Mouse (Mus musculus) megakaryocyte-erythroid progenitor cell, adult 5-6 weeks (primary cell): Measurements from ENCODE around the gene Trub2. TPM values are rescaled to one million over a fixed set of nuclear protein-coding genes. Genes with fewer than 3 reads are reported as not detected.

Experiments used
- ATAC-seq: replicated peaks from 2 replicates; pipeline ENCODE4 v1.8.0; 2016; ENCODE audit warnings: mild to moderate bottlenecking, inconsistent platforms; ENCODE audit not compliant: severe bottlenecking, poor library complexity, low FRiP score, low TSS enrichment
- total RNA-seq, 2 experiments: library from RNA; stranded (forward) in 1 of 2; stranded (reverse) in 1 of 2; fragments of 200-1000, 215-1000 nt in 1 of 2; fragments of >200 nt in 1 of 2; fragmentation: Nextera tagmentation in 1 of 2; gene quantifications; 2 replicates each; pipeline ENCODE4 v1.2.3; 2014 to 2017

The Trub2 gene
- total RNA-seq, 2 experiments from 2014 or later = 44.9 to 65.2 TPM

DNA sequence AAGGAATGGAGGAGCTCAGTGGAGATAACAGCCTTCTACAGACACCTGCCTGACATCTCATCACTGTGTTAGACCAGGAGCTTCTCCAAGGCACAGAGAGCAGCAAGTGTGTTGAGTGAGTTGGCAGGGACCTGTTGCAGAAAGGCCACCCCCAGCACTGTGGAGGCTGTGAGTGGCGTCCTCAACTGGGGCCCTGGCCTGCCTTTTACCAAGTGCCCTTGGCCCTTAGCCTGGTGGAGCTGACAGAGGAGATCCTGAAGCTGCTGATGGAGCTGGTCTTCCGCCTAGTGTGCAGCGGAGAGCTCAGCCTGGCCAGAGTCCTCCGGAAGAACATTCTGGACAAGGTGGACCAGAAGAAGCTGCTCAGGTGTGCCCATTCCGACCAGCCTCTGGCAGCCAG lies 55.0 kb downstream of the Trub2 start:
- no peak for ATAC-seq

DNA sequence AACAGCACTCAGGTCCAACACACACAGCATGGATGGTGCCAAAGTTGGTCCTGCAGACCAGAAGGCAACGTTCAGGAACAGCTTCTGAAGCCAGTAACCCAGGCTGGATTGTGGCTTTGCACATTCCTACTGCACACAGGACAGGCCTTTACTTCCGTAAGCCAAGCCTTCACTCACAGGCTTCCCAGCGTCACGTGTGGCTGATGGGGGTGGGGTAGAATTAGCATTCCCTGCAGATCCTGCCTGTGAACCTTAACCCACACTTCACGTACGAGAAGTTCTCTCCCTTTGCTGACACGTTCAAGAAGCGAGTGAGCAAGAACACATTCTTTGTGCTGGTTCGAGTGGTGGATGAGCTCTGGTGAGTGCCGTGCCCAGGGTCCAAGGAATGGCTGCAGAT lies 55.7 kb downstream of the Trub2 start:
- ATAC-seq = no peak

- ATAC-seq = peak; percentile 58; the same call in 1 of the 2 replicates
Measured at GRCm38 (mm10) chr2:29731545-29731944, 56.8 kb downstream of the Trub2 start.

DNA sequence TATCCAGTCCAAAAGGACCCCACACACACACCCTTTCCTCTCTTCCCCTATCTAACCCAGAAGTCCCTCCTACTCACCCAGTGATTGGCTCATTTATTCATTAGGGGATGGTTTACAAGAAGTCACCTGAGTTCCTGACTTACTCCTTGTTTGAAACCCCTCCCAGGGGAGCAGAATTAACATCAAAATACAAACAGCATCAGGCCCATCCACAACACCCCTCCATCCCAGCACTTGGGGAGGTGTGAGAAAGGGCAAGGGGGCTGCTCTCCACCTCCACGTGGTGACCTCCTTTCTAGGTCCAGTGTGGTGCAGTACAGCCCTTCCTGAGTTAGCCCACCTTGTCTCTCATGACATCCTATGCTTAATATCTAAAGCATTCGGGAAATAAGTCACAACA lies 58.8 kb downstream of the Trub2 start:
- no peak for ATAC-seq

DNA sequence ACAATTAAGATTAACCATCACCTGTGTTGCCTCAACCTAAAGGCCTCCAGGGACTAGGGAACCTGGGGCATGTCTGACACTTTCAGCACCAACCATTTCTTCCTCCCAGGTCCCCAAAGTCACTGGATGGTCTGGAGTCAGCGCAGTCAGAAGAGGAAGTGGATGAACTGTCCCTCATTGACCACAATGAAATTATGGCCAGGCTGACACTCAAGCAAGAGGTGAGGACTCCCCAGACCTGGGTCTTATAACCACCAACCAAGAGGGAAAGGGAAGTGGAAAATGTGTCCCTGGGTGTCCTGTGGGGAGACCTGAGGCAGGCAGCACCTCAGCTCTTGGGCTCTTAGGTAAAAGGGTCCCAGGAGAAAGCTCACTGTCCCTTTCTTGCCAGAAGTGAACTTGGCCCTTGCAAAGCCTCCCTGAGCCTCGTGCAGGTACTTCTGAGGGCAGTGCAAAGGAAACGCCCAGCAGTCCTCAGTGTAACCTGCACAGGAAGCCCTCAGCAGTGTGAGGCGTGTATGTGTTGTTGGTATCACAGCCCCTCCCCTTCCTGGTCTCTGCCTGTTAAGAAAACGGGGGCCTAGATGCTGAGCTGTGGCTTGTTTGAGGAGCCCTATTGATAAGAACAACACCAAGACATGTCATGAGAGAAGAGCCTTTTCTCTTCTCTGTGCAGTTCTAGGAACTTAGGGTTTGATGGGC lies 63.5 kb downstream of the Trub2 start:
- no peak for ATAC-seq

DNA sequence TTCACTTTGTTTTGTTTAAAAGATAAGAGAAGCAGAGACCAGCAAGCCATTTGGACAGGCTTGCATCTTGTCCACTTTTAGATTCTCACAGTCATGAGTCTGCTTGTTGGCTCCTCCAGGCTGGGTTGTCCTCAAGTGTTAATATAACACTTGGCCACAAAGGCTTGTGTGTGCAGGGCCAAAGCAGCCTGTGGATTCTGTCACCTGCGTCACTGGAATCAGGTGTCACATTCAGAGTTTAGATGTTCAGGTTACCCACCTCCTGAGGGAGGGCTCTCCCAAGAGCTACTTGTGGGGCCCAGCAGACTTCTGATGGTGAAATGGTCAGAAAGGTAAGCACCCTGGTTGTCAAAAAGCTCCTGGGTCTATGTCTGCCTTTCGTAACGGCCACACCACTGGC lies 65.2 kb downstream of the Trub2 start:
- no peak for ATAC-seq

GRCm38 (mm10) chr2:29718581-29718980 lies 69.7 kb downstream of the Trub2 start:
- ATAC-seq = no peak

DNA sequence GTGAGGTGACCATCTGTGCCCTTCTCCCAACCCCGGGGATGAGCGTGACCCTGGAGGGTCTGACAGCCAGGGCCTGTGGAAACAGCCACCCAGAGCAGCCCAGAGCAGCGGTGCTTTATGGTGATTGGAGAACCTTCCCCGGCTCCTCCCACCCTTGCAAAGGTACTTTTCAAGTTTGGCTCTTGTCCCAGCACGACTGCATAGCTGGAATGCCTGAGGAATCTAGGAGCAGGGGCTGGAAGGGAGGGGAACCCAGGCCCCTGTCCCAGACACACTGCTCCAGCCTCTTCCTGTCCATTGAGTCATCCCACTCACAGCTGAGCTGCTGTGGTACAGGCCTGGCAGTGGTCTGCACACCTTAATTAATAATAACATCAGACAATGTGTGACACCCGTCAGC lies 71.6 kb downstream of the Trub2 start:
- ATAC-seq = no peak

DNA sequence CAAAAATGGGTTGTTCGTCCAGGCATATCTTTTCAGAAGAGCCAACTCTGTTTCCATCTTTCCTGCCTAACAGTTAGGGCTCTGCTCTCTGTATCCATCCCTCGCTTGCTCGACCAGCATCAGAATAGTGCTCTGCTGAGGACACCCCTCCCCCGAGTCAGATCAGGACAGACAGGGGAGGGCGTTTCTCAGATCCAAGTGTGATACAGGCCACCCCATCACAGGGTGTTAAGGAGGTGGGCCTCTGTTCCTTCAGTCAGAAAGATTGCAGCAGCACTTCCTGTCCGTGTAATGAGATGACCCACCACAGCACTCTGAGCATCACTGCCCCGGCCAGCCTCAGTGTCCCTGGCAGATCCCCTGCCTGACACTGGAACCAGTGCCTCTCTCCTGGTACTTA lies 72.2 kb downstream of the Trub2 start:
- no peak for ATAC-seq

DNA sequence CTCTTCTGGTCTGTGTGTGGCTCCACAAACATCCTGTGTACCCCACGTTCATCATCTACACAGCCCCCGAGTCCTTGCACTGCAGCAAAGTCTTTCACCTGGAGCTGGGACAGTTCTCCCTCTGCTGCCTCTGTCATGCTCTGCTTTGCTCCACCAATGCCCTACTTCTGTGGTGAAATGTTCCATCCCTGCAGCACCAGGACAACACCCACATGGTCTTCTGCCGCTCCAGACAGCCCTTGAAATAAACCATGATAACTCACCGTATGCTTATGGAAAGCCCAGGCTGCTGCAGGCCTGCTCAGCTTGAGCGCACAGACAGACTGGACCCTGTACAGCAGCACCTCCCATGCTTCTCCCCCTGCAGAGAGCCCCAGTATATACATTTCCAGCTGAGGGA lies 74.2 kb downstream of the Trub2 start:
- no peak for ATAC-seq

- ATAC-seq = no peak
Measured at GRCm38 (mm10) chr2:29713501-29713900, 74.8 kb downstream of the Trub2 start.

DNA sequence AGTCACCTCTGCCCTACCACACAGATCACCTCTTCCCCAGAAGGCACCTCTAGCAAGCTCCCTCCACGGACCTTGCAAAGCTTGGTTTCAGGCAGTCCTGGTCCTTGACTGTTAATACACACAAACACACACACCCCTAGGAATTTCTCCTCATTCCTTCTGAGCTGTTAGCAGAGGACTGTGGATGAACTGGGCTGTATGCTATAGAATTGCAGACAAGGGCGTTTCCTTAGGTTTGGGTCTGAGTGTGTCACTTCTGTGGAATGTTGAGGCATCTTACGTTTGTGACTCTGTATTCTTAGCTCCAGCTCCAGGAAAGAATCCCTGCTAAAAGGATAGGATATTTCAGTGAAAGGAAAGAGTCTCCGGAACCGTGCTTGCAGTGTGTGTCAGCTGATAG lies 76.4 kb downstream of the Trub2 start:
- ATAC-seq = no peak

Other genes starting within 250 kb of the Trub2 start
- 52.4 and 58.0 TPM in 2 replicates for gene Rapgef1, start 168.8 kb downstream of the Trub2 start, total RNA-seq (2014; fragmentation: Nextera tagmentation)
- 30.6 and 41.4 TPM in 2 replicates for gene Rapgef1, start 168.8 kb downstream of the Trub2 start, total RNA-seq (2017)
- not detected in 2 replicates for gene Gm13420, start 36.8 kb downstream of the Trub2 start, total RNA-seq (2014; fragmentation: Nextera tagmentation)
- gene Gm13420, start 36.8 kb downstream of the Trub2 start, total RNA-seq (2017) = not detected in 2 replicates
- 3.6 TPM in 1 of 2 replicates, not detected in the other for gene Gm13547, start 29.2 kb downstream of the Trub2 start, total RNA-seq (2014; fragmentation: Nextera tagmentation)
- gene Gm13547, start 29.2 kb downstream of the Trub2 start, total RNA-seq (2017) = not detected in 2 replicates
- gene Coq4, start 1.0 kb downstream of the Trub2 start, total RNA-seq (2014; fragmentation: Nextera tagmentation) = 13.6 and 20.9 TPM in 2 replicates
- gene Coq4, start 1.0 kb downstream of the Trub2 start, total RNA-seq (2017) = 4.2 and 7.2 TPM in 2 replicates
- 3.6 and 5.5 TPM in 2 replicates for gene Slc27a4, start 14.1 kb upstream of the Trub2 start, total RNA-seq (2014; fragmentation: Nextera tagmentation)
- gene Slc27a4, start 14.1 kb upstream of the Trub2 start, total RNA-seq (2017) = 2.1 and 3.3 TPM in 2 replicates
- 14.4 and 32.5 TPM in 2 replicates for gene Urm1, start 31.6 kb upstream of the Trub2 start, total RNA-seq (2014; fragmentation: Nextera tagmentation)
- gene Urm1, start 31.6 kb upstream of the Trub2 start, total RNA-seq (2017) = 15.8 and 24.9 TPM in 2 replicates
- gene Cercam, start 80.7 kb upstream of the Trub2 start, total RNA-seq (2014; fragmentation: Nextera tagmentation) = 46.4 and 54.8 TPM in 2 replicates
- gene Cercam, start 80.7 kb upstream of the Trub2 start, total RNA-seq (2017) = 13.8 and 22.0 TPM in 2 replicates
- 78.3 and 82.5 TPM in 2 replicates for gene Odf2, start 100.7 kb upstream of the Trub2 start, total RNA-seq (2014; fragmentation: Nextera tagmentation)
- gene Odf2, start 100.7 kb upstream of the Trub2 start, total RNA-seq (2017) = 70.1 and 83.6 TPM in 2 replicates
- gene Gle1, start 146.9 kb upstream of the Trub2 start, total RNA-seq (2014; fragmentation: Nextera tagmentation) = 39.1 and 52.0 TPM in 2 replicates
- 64.5 and 72.1 TPM in 2 replicates for gene Gle1, start 146.9 kb upstream of the Trub2 start, total RNA-seq (2017)
- gene Sptan1, start 177.1 kb upstream of the Trub2 start, total RNA-seq (2014; fragmentation: Nextera tagmentation) = 5.2 and 8.1 TPM in 2 replicates
- gene Sptan1, start 177.1 kb upstream of the Trub2 start, total RNA-seq (2017) = 9.7 and 19.7 TPM in 2 replicates